Mouse (Mus musculus) heart, adult 9 months (tissue): Measurements from ENCODE around the gene Acot11.

Experiments used
- DNase-seq, 2 experiments: peaks; one replicate each; pipeline ENCODE4 v3.0.0; 2022; ENCODE audit warnings: low spot score in 2 of 2

Gene Acot11

DNA sequence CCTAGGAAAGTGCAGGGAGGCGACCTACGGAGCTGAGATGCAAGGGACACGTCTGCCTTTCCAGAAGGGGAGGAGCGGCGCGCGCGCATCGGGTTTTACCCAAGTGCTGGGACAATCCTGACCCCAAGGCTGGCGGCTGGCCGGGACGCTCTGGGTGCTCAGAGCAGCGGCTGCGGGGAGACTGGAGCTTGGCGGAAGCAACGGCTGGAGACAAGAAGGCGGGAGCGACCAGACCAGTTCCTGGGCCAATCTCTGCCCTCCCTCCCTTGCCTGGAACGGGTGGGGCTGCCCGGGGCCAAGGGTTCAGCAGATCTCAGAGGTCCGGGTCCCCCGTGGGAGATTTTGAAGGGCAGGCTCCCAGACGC is at the start of gene Acot11:
Gene Acot11, minus strand, starts transcription at position 89 of the 365 bp plus-strand sequence.
- peak; percentile 65 to 67 for DNase-seq

DNA sequence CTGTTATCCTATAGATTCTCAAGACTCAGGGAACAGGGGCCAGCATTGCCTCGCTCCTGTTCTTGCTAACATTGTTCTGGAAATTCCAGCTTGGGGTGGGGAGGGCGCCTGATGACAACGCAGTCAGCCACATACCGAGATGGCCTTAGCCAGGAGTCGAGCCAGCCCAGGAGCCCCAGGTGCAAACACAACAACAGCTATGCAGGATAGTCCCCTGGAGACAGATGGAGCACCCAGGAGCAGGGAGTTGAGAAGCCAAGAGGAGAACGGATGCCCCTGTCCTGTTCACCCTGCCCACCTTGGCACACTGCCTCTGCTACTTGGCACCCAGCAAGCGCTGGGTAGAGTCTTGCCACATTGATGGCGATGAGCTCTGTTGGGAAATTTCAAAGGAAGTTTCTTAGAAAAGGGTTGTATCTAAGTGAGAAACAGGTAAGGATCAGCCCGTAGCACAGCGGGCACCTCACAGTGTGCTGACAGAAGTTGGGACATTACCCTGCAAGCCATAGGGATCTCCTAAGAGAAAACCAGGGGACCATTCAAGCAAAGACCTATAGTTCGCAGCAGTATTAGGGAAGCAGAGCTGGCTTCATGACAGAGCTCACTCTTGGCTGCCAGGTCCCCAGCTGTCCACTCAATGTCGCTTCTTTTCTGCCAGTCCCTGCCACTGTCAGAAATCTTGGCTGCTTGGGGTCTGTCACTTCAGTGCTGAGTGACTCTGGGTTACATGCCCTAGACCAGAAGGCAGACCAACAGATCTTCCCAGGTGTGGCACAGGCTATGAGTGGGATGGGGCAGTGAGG is 43.7 kb upstream of the Acot11 start:
- DNase-seq, result no peak

DNA sequence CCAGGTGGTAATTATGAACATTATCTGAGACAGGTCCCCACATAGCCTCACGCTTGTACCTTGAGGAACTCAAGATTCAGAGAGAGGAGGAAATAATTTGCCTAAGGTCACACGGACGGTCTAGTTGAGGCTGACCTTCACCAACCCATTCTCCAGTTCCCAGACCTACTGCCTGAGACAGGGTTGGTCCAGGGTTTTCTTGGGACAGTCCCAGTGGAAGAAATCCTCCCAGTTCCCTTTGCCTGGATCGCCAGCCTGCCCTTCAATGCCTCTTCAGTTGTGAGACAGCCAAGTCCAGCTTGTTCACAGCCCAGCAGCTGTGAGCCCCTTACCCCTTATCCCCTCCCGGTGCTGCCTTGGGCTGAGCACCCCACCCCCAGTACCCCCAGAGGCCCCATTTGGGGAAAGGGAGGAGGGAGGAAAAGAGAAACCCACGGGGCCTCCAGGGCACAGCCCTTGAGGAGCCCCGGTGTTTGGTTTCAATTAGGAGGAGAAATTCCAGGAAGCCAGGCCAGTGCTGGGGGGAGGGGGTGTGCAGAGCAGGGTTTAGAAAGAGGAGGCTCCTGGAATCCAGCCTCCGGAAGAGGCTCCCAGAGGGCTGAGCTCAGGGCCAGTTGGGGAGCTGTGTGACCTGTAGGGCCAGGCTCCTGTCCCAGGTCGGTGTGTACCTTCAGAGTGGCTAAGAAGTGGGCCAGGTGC is 42.9 kb upstream of the Acot11 start:
- DNase-seq, result peak; percentile 68 to 69

DNA sequence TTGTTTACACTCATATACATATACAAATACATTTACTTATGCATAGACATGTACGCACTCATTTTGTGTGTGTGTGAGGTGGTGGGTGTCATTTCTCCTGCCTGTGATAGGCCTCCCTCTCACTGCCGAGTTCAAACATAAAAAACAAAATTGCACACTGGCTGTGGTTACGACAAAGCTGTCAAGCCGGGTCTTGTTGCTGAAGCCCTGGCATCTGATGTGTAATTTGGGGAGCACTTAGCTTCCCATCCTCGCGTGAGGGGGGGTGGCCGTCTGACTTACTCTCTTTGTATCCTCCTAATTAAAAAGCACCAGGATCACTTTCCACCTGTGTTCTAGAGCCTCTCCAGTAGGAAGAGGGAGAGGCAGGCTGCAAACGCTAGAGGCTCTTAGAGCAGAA is 37.8 kb upstream of the Acot11 start:
- no peak for DNase-seq

DNA sequence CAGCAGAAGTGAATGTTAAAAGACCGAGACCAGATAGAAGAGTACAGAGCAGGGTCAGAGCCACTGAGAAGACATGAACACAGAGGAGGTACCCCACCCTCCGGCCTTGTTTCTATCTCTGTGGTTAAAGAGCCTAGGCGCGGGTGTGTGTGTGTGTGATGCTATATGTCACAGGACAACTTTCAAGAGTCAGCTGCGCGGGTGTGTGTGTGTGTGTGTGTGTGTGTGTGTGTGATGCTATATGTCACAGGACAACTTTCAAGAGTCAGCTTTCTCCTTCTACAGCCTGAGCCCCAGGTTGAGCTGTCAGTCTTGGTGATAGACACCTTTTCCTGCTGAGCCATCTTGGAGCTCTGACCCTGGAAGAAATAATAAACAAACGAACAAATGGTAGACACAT is 37.1 kb upstream of the Acot11 start:
- no peak for DNase-seq

DNA sequence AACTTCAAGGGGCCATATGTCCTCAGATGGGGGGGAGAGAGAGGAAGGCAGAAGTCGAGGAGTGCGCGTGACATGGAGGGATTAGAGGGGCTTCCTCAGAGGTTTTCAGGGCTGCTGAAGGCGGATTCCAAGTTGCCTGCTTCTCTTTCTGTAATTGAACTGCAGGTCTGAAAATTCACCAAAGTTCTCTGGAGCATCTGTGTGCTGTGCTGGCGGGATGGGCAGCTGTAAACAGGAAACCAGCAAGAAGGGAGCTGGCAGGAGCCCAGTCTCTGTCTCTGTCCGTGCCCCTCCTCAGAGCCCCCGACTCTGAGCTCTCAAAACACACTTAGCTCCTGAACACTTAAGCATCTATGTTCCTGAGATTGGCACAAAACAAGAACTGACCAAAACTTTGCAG is 36.5 kb upstream of the Acot11 start:
- DNase-seq, result no peak

DNA sequence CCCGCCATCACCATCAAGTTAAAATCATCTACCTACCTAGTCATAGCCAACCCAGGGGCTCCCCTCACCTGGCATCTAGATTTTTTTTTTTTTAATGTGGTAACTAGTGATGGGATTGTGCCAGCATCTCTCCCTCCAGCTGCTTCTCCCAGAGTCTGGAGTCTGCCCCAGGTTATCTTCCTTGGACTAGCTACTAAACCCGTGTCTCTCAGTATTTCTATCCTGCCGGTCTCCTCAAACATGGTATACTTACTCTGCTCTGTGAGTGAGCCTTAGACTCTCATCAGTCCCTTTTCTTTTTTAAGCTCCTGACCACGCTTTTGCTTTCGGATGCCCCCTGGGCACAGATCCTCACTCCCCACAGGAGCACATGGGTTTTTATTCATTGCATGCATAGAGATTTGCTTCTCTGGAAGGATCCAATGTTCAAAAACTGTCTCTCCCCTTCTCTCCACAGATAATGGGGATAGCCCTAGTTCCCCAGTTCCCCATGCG is 35.9 kb upstream of the Acot11 start:
- no peak for DNase-seq

DNA sequence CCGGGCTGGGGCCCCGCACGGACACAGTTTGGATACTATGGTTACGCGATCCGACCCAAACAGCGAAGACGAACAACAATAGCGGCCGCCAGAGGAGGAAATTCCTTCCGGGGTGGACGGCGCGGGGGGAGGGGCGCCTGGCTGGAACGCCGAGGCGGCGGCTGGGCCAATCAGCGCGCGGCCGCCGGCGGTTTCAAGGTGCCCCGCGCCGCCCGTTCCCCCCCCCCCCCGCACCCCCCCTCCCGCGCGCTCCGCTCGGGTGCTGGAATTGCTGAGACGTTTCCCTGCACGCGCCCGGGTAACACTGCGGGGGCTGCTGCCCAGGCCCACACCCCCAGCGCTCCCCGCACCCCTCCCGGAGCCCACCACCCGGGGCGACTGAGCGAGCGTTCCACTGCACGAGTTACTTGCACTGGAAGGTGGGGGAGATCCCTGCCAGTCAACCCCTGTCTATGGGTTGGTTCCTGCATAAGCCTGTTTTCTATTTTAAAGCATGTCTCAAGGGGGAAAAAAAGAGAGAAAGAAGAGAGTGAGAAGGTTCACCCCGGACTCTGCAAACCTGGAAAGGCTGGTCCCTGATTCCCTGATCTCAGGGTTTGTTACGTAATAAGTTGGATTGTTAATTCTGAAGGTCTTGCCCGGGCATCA is 35.3 kb upstream of the Acot11 start:
- peak; percentile 91 to 92 for DNase-seq

DNA sequence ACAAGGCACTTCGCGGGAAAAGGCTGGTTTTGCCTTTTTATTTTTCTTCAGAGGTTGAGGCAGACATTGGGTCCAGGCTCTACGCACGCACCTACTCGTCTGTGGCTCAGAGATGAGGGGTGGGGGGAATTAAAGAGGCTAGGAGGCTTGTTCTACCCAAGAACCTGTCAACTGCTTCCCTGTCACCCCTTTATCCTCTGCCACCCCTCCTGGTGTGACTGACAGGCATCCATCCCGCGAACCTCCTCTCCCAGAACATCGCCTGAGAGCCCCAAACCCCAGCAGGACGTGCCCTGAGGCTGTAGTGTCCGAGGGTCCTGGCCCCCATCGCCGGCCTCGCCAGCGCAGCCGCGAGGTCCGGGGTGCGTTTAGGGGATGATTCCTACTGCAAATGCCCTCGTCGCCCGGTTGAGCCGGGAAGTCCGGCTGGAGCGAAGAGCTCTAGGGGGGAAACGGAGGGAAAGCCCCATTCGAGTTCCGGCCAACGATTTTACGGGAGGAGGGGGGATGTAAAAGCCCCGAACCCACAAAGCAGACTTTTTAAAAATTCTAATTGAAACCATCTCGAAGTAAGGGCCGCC is 34.5 kb upstream of the Acot11 start:
- DNase-seq, result peak in 1 of 2 experiments; percentile 50

DNA sequence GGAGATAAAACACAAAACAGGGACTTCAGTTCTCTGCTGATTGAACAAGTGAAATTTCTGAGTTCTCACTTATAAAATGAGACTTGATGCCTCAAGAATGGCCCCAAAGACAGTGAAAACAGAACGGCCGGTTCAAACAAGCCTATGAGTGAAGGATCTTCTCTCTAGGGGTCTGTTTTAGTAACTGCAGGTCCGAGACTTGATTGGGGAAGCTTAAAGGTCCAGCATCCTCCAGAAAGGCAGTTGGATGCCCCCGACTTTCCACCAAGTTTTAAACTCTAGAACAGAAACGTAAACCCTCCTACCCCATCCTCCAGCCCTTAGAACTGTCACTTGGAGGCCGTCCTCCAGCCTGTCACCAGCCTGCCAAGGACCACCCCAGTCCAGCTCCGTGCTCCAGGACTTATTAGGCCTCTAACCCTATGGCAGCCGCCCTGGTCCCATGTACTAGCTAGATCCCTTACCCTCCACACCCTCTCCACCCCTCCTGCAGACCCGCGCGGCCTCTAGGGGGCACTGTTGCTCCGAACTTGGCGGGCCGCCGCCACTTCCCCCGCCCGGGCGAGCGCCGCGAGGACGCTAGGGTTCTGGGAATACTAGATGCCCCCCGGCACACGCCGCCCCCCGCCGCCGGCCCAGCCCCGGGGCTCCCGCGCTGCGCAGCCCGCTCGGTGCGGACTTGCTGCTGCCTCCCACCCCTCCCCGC is 33.9 kb upstream of the Acot11 start:
- peak; percentile 92 to 94 for DNase-seq

DNA sequence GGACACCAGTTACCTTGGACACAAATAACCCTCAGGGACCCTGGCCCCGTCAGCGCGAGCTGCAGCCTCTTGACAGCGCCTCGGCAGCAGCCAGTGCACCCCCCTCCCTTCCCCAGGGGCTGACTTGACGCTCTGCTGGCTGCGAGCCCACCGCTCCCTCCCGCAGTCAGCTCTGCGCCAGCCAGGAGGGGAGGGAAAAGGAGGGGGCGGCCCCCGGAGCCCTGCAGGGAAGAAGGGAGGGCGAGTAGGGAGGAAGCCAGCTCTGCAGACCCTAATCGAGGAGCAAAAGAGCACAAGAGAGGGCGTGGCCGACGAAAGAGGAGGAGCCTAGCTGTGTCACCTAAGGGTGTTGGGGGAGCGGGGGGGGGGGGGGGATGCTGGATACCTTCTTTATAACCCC is 33.2 kb upstream of the Acot11 start:
- DNase-seq, result peak; percentile 46 to 73

DNA sequence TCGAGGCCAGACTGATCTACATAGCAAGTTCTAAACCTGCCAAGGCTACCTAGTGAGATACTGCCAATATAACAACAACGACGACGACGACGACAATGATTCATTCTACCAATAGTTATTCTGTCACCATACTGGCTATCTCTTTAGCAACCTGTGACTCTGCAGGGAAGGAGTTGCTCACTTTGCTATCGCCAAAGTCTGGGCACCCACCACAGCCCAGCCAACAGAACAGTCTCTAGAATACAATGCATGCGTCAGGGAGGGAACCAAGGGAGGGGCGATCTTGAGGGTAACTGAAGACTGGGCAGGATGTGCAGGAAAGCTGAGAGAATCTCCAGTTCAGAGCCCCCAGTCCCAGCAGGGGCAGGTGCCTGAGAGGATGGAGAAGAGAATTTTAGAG is 32.6 kb upstream of the Acot11 start:
- DNase-seq, result no peak

DNA sequence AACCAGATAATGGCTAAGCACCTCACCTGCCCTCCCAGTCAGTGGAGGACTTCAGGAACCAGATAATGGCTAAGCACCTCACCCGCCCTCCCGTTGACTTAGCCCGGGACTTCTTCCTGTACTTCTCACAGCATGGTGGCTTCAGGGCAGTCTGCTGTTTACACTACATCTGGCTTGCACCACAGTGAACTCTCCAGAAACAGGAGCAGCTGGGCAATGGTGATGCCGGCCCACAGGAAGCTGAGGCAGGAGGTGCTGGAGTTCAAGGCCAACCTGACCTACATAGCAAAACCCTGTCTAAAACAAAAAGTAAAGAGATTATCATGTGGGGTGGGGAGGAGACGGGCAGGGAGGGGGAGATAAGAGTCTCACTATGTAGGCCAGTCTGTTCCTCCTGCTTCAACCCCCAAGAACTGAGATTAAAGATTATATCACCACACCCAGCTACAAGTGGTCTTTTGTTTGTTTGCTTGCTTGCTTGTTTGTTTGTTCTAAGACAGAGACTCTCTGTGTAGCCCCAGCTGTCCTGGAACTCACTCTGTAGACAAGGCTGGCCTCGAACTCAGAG is 25.8 kb upstream of the Acot11 start:
- no peak for DNase-seq

DNA sequence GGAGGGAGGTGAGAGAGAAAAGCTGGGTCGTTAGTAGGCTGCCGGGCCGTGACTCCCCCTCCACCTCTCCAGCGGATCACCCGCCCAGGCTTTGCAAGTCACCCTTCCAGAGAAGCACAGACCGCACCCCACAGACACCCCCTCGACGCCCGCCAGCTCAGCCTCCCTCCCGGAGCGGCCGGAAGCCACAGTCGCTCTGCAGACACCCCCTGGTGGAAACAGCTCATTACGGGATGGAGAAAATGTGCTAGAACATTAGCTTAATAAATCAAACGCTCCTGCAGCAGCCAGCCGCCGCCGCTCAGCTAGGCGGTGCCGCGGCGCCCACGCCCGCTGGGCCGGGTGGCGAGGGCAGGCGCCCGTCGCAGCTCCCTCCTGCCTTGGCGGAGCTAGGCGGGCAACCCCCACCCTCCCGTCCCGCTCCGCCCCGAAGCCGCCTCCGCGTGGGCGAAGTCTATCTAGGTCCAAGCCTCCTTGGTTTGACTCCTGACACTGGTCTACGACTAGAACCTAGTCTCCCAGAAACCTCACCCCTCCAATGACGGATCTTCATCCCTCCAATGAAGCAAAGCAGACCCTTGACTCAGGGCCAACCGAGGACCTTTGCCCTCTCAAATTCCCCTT is 23.1 kb upstream of the Acot11 start:
- peak; percentile 67 to 68 for DNase-seq

DNA sequence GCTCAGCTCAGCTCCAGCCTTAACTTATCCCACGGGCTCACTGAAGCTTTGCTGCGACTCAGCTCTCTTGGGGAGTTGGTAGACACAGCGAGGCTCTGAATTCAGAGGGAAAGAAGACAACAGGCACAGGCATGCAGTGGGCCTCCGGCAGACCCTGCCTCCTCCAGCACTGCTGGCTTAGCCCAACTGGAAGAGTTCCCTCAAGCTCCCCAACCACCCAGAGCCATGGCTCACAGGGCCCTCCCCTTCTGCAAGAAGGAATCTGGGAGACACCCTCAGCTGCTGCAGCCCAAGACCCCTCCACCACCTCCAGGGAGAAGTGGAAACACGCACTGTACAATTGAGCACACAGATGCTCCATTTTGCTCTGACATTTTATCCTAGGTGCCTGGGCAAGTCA is 20.4 kb upstream of the Acot11 start:
- no peak for DNase-seq

DNA sequence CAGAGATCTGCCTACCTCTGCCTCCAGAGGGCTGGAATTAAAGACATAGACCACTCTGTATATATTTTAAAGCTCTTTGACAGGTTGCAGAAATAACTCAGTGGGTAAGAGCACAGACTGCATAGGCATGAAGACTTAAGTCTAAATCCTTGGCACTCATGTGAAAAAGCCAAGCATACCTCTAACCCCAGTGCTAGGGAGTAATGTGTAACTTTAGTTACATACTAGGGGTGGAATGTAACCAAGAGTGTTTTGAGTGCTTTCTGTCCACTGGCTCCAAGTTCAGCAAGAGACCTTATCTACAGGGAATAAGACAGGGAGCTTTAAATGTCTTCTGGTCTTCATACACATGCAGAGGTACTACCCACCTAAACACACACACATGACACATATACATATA is 14.6 kb upstream of the Acot11 start:
- DNase-seq, result no peak

DNA sequence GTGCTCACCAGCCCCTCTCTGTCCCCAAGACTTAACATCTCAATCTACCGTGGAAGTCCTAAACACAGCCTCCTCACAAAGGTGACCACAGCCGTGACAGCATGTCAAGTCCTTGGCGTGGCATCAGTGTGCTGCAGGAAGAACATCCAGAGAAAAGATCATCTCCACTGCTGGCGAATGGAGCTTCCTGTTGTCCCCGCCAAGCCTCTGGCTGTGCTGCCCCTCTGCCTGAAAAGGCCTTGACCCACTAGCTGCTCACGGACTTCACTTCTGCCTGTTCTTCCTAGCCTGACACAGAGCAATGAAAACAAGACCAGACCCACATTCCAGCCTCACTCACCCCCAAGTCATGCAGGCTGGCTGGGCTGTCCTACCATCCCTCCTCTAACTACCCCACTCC is 13.5 kb upstream of the Acot11 start:
- DNase-seq, result no peak

DNA sequence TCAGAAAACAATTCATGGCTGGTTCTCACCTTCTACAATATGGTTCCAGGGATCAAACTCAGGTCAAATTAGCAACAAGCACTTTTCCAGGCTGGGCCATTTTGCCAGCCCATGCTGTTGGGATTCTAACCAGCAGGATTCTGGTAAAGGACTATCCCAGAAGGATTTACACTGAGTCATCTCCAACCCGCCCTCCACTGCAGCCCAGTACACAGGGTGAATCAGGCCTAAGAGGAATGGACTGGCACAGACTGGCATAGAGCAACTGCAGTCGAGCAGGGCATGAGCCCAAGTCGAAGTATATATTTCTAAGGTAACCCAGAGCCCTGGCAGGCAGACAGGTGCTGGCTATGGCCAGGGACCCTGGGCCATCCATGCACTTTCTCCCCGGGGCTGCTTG is 12.2 kb upstream of the Acot11 start:
- DNase-seq, result no peak

DNA sequence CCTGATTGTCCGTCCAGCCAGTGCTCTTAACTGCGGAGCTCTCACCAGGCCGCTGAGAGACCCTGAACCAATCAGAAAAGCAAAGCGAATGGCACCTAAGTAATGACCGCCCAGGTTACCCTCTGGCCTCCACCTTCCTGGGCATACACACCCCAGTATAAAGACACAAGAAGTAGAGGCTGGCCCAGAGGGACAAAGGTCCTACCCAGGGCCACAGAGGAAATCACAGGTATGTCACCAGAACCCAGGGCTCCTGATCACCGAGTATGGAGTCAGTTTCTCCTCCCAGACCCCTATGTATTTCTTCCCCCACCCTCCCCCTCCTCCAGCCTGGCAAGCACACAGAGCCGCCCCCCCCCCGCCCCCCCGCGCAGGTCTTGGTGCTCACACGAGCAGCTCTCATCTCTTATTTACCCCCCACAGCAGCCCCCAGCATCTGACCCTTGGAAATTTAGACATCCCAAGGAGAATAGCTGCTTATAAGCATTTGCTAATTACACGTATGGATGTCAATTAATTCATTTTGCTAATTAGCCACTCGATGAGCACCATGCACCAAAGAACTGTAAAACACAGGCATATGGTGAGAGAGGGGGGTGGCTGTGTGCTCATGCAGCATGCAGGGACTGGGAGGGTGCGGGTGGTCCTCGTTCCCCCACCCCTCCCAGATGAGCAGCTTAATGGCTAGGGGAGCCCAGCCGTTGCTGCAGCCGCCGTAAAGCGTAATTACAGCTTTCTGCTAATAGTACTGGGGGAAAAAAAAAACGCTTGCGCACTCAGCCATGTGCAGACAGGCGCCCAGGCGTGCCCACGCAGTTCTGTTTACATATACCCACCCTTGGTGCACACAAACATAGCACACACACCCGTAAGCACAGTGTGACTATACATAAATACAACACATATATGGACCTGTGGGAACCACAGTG is 10.9 kb upstream of the Acot11 start:
- DNase-seq, result no peak

DNA sequence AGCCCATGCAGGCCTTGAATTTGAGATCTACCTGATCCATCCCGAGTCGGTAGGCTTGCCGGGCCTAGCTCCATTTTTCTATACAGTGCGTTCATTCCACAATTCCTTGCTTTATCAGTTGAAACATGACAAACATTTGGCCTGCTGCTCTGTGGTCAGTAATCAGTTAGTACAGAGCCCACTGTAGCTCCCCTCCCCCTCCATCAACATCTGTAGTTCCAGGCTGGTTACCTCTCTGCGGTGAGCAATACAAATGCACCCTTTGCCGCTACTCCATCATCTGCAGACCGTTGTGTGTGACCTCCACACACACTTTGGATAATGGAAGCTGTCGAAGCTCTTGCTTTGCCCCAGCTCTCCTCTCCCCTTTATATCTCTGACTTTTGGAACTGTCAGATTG is 6.4 kb upstream of the Acot11 start:
- DNase-seq, result no peak
